Mouse (Mus musculus) cerebellum, adult 18-20 months (tissue): ENCODE data around the gene Hoxd9.

Source experiments
- DNase-seq, 2 experiments: peaks; one replicate each; pipeline ENCODE4 v3.0.0; 2021

The Hoxd9 gene

GRCm38 (mm10) chr2:74697567-74698121, at the start of gene Hoxd9:
Hoxd9 (plus strand) TSS chr2:74697727.
- no peak for DNase-seq

GRCm38 (mm10) chr2:74652996-74653340, 44.6 kb upstream of the Hoxd9 start:
- no peak for DNase-seq

GRCm38 (mm10) chr2:74653781-74654535, 43.6 kb upstream of the Hoxd9 start:
- DNase-seq = no peak

GRCm38 (mm10) chr2:74654743-74655419, 42.6 kb upstream of the Hoxd9 start:
- DNase-seq = no peak

GRCm38 (mm10) chr2:74655420-74655781, 42.1 kb upstream of the Hoxd9 start:
- no peak for DNase-seq

GRCm38 (mm10) chr2:74655821-74656631, 41.5 kb upstream of the Hoxd9 start:
- no peak for DNase-seq

- no peak for DNase-seq
Measured at GRCm38 (mm10) chr2:74656632-74657021, 40.9 kb upstream of the Hoxd9 start.

- no peak for DNase-seq
Measured at GRCm38 (mm10) chr2:74657251-74658023, 40.1 kb upstream of the Hoxd9 start.

- DNase-seq = no peak
Measured at GRCm38 (mm10) chr2:74658024-74658666, 39.4 kb upstream of the Hoxd9 start.

GRCm38 (mm10) chr2:74658667-74659371, 38.7 kb upstream of the Hoxd9 start:
- no peak for DNase-seq

GRCm38 (mm10) chr2:74659507-74660005, 38.0 kb upstream of the Hoxd9 start, which contains the start of gene Evx2:
Evx2 (minus strand) TSS chr2:74659557.
- DNase-seq = no peak

GRCm38 (mm10) chr2:74660421-74661375, 36.8 kb upstream of the Hoxd9 start:
- no peak for DNase-seq

- no peak for DNase-seq
Measured at GRCm38 (mm10) chr2:74661685-74662084, 35.8 kb upstream of the Hoxd9 start.

GRCm38 (mm10) chr2:74663291-74663925, 34.1 kb upstream of the Hoxd9 start:
- DNase-seq = peak in 1 of 2 experiments; percentile 25

- DNase-seq = no peak
Measured at GRCm38 (mm10) chr2:74666411-74666810, 31.1 kb upstream of the Hoxd9 start.

GRCm38 (mm10) chr2:74667191-74667841, 30.2 kb upstream of the Hoxd9 start:
- no peak for DNase-seq

GRCm38 (mm10) chr2:74667842-74668357, 29.6 kb upstream of the Hoxd9 start, which contains the start of gene Hoxd13:
Hoxd13 (plus strand) TSS chr2:74668310.
- no peak for DNase-seq
